Mouse (Mus musculus) C2C12 (cell line): ENCODE measurements at regions not wholly inside any gene's neighbourhood (a gene's known extent, or its start where the extent isn't known, plus 50 kb on each side); places are given as distances from the start of the nearest gene placed in this dataset.

ENCODE experiments used
- H3K27me3 ChIP-seq: one replicate; pipeline ENCODE4 v1.6.1; 2011; ENCODE audit not compliant: control insufficient read depth, insufficient read depth, insufficient read length
- H3K36me3 ChIP-seq: one replicate; pipeline ENCODE4 v1.6.1; 2011; ENCODE audit not compliant: control insufficient read depth, insufficient read depth
- H3K4me3 ChIP-seq: one replicate; pipeline ENCODE4 v1.5.1; 2011; ENCODE audit warnings: mild to moderate bottlenecking, control low read depth; ENCODE audit not compliant: poor library complexity, insufficient read depth, severe bottlenecking
- H3K79me2 ChIP-seq: one replicate; pipeline ENCODE4 v1.6.1; 2011; ENCODE audit not compliant: control insufficient read depth, insufficient read depth
- H3K79me3 ChIP-seq: one replicate; pipeline ENCODE4 v1.6.1; 2011; ENCODE audit warnings: low read depth, control low read depth
- H3ac ChIP-seq: one replicate; pipeline ENCODE3; 2011; ENCODE audit warnings: low read depth; ENCODE audit not compliant: control insufficient read depth, insufficient read length
- CEBPB ChIP-seq: IDR thresholded peaks from one replicate; pipeline ENCODE4 v1.6.1; 2011; ENCODE audit warnings: low read depth, mild to moderate bottlenecking, control low read depth, moderate library complexity
- CTCF ChIP-seq: IDR thresholded peaks from one replicate; pipeline ENCODE4 v1.5.1; 2011; ENCODE audit not compliant: control insufficient read depth, insufficient read depth, insufficient read length
- FOSL1 ChIP-seq: IDR thresholded peaks from one replicate; pipeline ENCODE4 v1.8.0; 2011; ENCODE audit warnings: mild to moderate bottlenecking, low read length; ENCODE audit not compliant: poor library complexity, insufficient read depth, severe bottlenecking
- MAX ChIP-seq: IDR thresholded peaks from one replicate; pipeline ENCODE4 v1.6.1; 2011; ENCODE audit warnings: mild to moderate bottlenecking, control low read depth
- MYOD1 ChIP-seq: IDR thresholded peaks from one replicate; pipeline ENCODE4 v1.6.1; 2011; ENCODE audit warnings: low read depth; ENCODE audit not compliant: control insufficient read depth, insufficient read length
- MYOG ChIP-seq: IDR thresholded peaks from one replicate; pipeline ENCODE4 v1.6.1; 2011; ENCODE audit not compliant: control insufficient read depth, insufficient read length; ENCODE audit errors: extremely low read depth
- USF1 ChIP-seq: IDR thresholded peaks from one replicate; pipeline ENCODE4 v1.6.1; 2011; ENCODE audit warnings: low read depth, mild to moderate bottlenecking, control low read depth, moderate library complexity

- Histone ChIP-seq H3K79me2 (no peaks in the 10 kb centered on the region), H3K4me3 (no peak overlapping the region), H3ac (no peak overlapping the region), H3K79me3 (no peaks in the 10 kb centered on the region), H3K27me3 (no peaks in the 10 kb centered on the region), H3K36me3 (no peaks in the 10 kb centered on the region)
- TF ChIP-seq CEBPB (no peak), USF1 (no peak), FOSL1 (no peak), MYOG (no peak), MAX (no peak), CTCF (no peak), MYOD1 (no peak)
These were observed 848.9 kb upstream of the Cited2 start for GRCm38 (mm10) chr10:16874131-16874530.

GRCm38 (mm10) chr10:16878197-16878596 lies 844.8 kb upstream of the Cited2 start:
- no peak overlapping the region for H3K4me3 ChIP-seq
- TF ChIP-seq USF1, result no peak
- no peak for TF ChIP-seq CTCF
- TF ChIP-seq MYOG, result no peak
- TF ChIP-seq MAX, result no peak
- TF ChIP-seq CEBPB, result no peak
- no peak for TF ChIP-seq FOSL1
- no peak for TF ChIP-seq MYOD1
- H3K36me3 ChIP-seq, result no peaks in the 10 kb centered on the region
- H3ac ChIP-seq, result no peak overlapping the region
- H3K79me2 ChIP-seq, result no peaks in the 10 kb centered on the region
- H3K79me3 ChIP-seq, result no peaks in the 10 kb centered on the region
- no peaks in the 10 kb centered on the region for H3K27me3 ChIP-seq

GRCm38 (mm10) chr10:16893316-16893715 lies 829.7 kb upstream of the Cited2 start:
- H3ac ChIP-seq, result no peak overlapping the region
- no peaks in the 10 kb centered on the region for H3K27me3 ChIP-seq
- H3K4me3 ChIP-seq, result no peak overlapping the region
- no peaks in the 10 kb centered on the region for H3K79me2 ChIP-seq
- TF ChIP-seq MYOD1, result no peak
- TF ChIP-seq CTCF, result no peak
- no peak for TF ChIP-seq CEBPB
- TF ChIP-seq MAX, result no peak
- no peak for TF ChIP-seq USF1
- TF ChIP-seq MYOG, result no peak
- TF ChIP-seq FOSL1, result no peak
- H3K36me3 ChIP-seq, result no peaks in the 10 kb centered on the region
- no peaks in the 10 kb centered on the region for H3K79me3 ChIP-seq

- TF ChIP-seq MYOG, result no peak
- TF ChIP-seq MYOD1, result no peak
- no peak for TF ChIP-seq CEBPB
- TF ChIP-seq USF1, result no peak
- no peak for TF ChIP-seq FOSL1
- no peak for TF ChIP-seq CTCF
- no peak for TF ChIP-seq MAX
These were observed 827.7 kb upstream of the Cited2 start for GRCm38 (mm10) chr10:16895332-16895731.

GRCm38 (mm10) chr10:16922888-16923287 lies 800.1 kb upstream of the Cited2 start:
- Histone ChIP-seq H3K79me3 (no peaks in the 10 kb centered on the region), H3K79me2 (no peaks in the 10 kb centered on the region), H3K36me3 (no peaks in the 10 kb centered on the region), H3K27me3 (no peaks in the 10 kb centered on the region), H3K4me3 (no peak overlapping the region), H3ac (no peak overlapping the region)
- TF ChIP-seq USF1, result no peak

More at GRCm38 (mm10) chr10:16895332-16895731, 827.7 kb upstream of the Cited2 start:
- H3K79me2 ChIP-seq, result no peaks in the 10 kb centered on the region
- H3K4me3 ChIP-seq, result no peak overlapping the region
- H3K79me3 ChIP-seq, result no peaks in the 10 kb centered on the region
- no peak overlapping the region for H3ac ChIP-seq
- H3K36me3 ChIP-seq, result no peaks in the 10 kb centered on the region
- no peaks in the 10 kb centered on the region for H3K27me3 ChIP-seq

- H3K36me3 ChIP-seq, result no peaks in the 10 kb centered on the region
- no peaks in the 10 kb centered on the region for H3K79me2 ChIP-seq
- no peaks in the 10 kb centered on the region for H3K79me3 ChIP-seq
- H3K27me3 ChIP-seq, result no peaks in the 10 kb centered on the region
- TF ChIP-seq FOSL1 (no peak), MAX (no peak), CTCF (no peak), MYOG (no peak), USF1 (no peak), MYOD1 (no peak), CEBPB (no peak)
- no peak overlapping the region for H3ac ChIP-seq
- H3K4me3 ChIP-seq, result no peak overlapping the region
These were observed 799.2 kb upstream of the Cited2 start for GRCm38 (mm10) chr10:16923851-16924250.
